Mouse (Mus musculus) Patski (cell line): ENCODE measurements at regions not wholly inside any gene's neighbourhood (a gene's known extent, or its start where the extent isn't known, plus 50 kb on each side); places are given as distances from the start of the nearest gene placed in this dataset.

Experiments used
- ATAC-seq: fragments of 100-300 bp; one replicate; pipeline ENCODE4 v1.8.0; 2021
- CTCF ChIA-PET: fragments of 350-600 bp; sonication (Branson Sonifier 250); formaldehyde crosslinking; loops from one replicate; lab custom pipeline; 2022; ENCODE audit warnings: inconsistent platforms; lab: Charles Lee
- POLR2A ChIA-PET: fragments of 350-600 bp; sonication (Branson Sonifier 250); formaldehyde crosslinking; loops from one replicate; lab custom pipeline; 2022; ENCODE audit warnings: antibody characterized with exemption, inconsistent platforms; lab: Charles Lee
- DNase-seq: peaks from one replicate; pipeline ENCODE4 v3.0.0-alpha.2; 2011; ENCODE audit warnings: low read depth, low spot score
- H3K27me3 ChIP-seq: fragments of 371-371 bp; one replicate; pipeline ENCODE4 v1.5.1; 2021
- CTCF ChIP-seq: fragments of 100-300 bp; IDR thresholded peaks from one replicate; pipeline ENCODE4 v1.5.1; 2021
- in situ Hi-C: fragments of 300-500 bp; cut with MboI; formaldehyde crosslinking; loops from 3 replicates; pipeline ENCODE4 v1.11.1; 2018; ENCODE audit warnings: low pct_unique_long_range_greater_than_20kb, mixed read lengths

DNA sequence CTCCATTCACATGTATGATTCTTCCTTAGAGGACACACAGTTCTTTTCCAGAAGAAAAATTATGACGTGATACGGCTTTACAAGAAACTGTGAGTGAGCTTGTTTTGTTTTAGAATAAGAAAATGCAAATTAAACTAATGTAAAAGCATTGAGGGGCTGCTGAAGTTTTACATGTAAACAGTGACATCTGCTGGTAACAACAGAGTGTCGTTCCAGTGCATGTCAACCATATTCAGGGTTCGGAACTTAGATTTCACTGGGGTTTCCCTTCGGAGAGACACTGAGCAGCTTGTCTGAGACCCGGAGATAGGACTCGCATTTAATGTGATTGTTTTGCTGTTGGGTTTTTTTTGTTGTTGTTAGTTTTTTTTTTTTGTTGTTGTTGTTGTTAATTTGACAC, 148.4 kb upstream of the Ube3a start:
- no peak for DNase-seq
- no peaks in the 10 kb centered on the region for H3K27me3 ChIP-seq
- in situ Hi-C loops, result no loop called here
- POLR2A ChIA-PET, result interaction anchor here (0.6 kb wide), 1 partner anchor 496 kb away, joined by 3 read pairs; no protein-coding TSS in a partner anchor
- TF ChIP-seq CTCF, result peak; percentile 63
- CTCF ChIA-PET, result interaction anchor here (0.8 to 2.2 kb wide), 6 partner anchors 302 to 503 kb away, joined by 3 to 19 read pairs (median 3); no protein-coding TSS in a partner anchor
- ATAC-seq, result no peak
